Mouse (Mus musculus): ENCODE measurements around the gene Nkx1-2. TPM values are rescaled to one million over a fixed set of nuclear protein-coding genes. Genes with fewer than 3 reads are reported as not detected.

Nkx1-2 gene
- polyA plus RNA-seq, 1 experiment from 2014 or later: not detected

DNA sequence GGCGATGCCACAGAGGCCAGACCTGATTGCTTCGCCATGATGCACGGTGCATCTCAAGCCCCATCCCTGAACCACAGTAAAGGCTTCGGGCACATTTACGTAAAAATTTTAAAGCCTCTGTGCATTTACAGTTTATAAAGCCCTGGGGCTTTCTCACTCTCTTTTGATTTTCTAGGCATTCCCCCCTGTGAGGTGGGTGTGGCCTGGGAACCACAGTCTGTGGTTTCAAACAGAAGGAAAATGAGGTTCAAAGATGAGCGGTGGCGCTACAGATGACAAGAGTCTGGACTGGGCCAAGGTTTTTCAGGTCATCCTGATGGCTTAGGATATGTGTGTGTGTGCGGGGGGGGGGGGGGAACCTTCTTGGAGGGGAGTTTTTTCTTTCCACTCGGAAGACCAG is 589 bp upstream of the Nkx1-2 start:
- H3K27ac ChIP-seq: no peak overlapping the region
- peak overlapping the region; percentile 73 for H3K4me2 ChIP-seq
- H3K36me3 ChIP-seq: no peaks in the 10 kb centered on the region
- peaks cover 98% of the 10 kb centered on the region for H3K27me3 ChIP-seq
- ATAC-seq (ENCODE audit: borderline replicate concordance, extremely low read depth, low FRiP score, low TSS enrichment): no peak
- WGBS: 1% methylated on average over 9 of the region's 9 CpGs
- H3K9me3 ChIP-seq: no peaks in the 10 kb centered on the region
- H3K4me1 ChIP-seq: peaks cover 33% of the 10 kb centered on the region
- H3K9ac ChIP-seq: no peak overlapping the region
- H3K4me3 ChIP-seq: peak overlapping the region; percentile 34

- H3K9ac ChIP-seq: peak overlapping the region; percentile 20; the same call in 1 of the 2 replicates
- no peak for ATAC-seq (ENCODE audit: borderline replicate concordance, extremely low read depth, low FRiP score, low TSS enrichment)
- under 1% methylated on average over 60 of the region's 60 CpGs for WGBS
Measured at GRCm38 (mm10) chr7:132597251-132598041, 2.0 kb downstream of the Nkx1-2 start.

GRCm38 (mm10) chr7:132596557-132597250 is 2.7 kb downstream of the Nkx1-2 start:
- WGBS: 8% methylated on average over 26 of the region's 26 CpGs
- Histone ChIP-seq H3K4me2 (peak overlapping the region; percentile 85), H3K4me3 (peak overlapping the region; percentile 42), H3K36me3 (no peaks in the 10 kb centered on the region), H3K9ac (no peak overlapping the region; the same call in 1 of the 2 replicates), H3K9me3 (no peaks in the 10 kb centered on the region), H3K27ac (no peak overlapping the region), H3K4me1 (peaks cover 33% of the 10 kb centered on the region), H3K27me3 (peaks cover 72% of the 10 kb centered on the region)
- ATAC-seq (ENCODE audit: borderline replicate concordance, extremely low read depth, low FRiP score, low TSS enrichment): no peak

More at GRCm38 (mm10) chr7:132597251-132598041, 2.0 kb downstream of the Nkx1-2 start:
- Histone ChIP-seq H3K27me3 (peaks cover 80% of the 10 kb centered on the region), H3K4me2 (peak overlapping the region; percentile 85), H3K4me3 (peak overlapping the region; percentile 42), H3K9me3 (no peaks in the 10 kb centered on the region), H3K36me3 (no peaks in the 10 kb centered on the region), H3K27ac (no peak overlapping the region), H3K4me1 (peaks cover 33% of the 10 kb centered on the region)

GRCm38 (mm10) chr7:132595787-132596186 is 3.6 kb downstream of the Nkx1-2 start:
- Histone ChIP-seq H3K9me3 (no peaks in the 10 kb centered on the region), H3K27ac (no peak overlapping the region), H3K4me1 (peaks cover 33% of the 10 kb centered on the region), H3K36me3 (no peaks in the 10 kb centered on the region), H3K4me3 (no peak overlapping the region), H3K9ac (no peak overlapping the region), H3K27me3 (peaks cover 63% of the 10 kb centered on the region), H3K4me2 (no peak overlapping the region)
- no peak for ATAC-seq (ENCODE audit: borderline replicate concordance, extremely low read depth, low FRiP score, low TSS enrichment)
- WGBS: 61% methylated on average over 3 of the region's 3 CpGs

GRCm38 (mm10) chr7:132594325-132594724 is 5.1 kb downstream of the Nkx1-2 start:
- H3K9me3 ChIP-seq: no peaks in the 10 kb centered on the region
- ATAC-seq (ENCODE audit: borderline replicate concordance, extremely low read depth, low FRiP score, low TSS enrichment): no peak
- H3K4me1 ChIP-seq: peaks cover 25% of the 10 kb centered on the region
- no peak overlapping the region for H3K9ac ChIP-seq
- H3K4me3 ChIP-seq: no peak overlapping the region
- H3K36me3 ChIP-seq: no peaks in the 10 kb centered on the region
- H3K27ac ChIP-seq: no peak overlapping the region
- no peak overlapping the region for H3K4me2 ChIP-seq
- 95% methylated on average over 2 of the region's 2 CpGs for WGBS
- H3K27me3 ChIP-seq: peaks cover 49% of the 10 kb centered on the region

DNA sequence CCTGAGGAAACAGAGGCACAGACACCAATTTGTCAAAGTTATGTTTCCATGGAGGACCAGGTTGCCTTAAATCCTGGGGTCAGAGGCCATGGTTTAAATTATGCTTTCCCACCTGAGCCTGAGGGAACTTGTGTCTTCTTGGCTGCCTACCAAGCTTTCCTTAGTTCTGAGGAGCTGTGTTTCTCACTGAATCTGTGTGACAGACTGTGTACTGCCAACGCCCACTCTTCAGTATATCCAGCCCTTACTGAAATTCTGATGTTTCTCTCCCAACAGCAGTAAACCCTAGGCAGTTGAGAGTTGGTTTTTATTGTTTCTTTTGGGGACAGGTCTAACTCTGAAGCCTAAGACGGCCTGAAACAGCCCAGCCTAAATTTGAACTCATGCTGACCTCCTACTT is 5.7 kb downstream of the Nkx1-2 start:
- WGBS: 72% methylated on average over 2 of the region's 2 CpGs
- Histone ChIP-seq H3K9ac (no peak overlapping the region), H3K36me3 (no peaks in the 10 kb centered on the region), H3K4me3 (no peak overlapping the region), H3K4me1 (peaks cover 19% of the 10 kb centered on the region), H3K27me3 (peaks cover 43% of the 10 kb centered on the region), H3K9me3 (no peaks in the 10 kb centered on the region), H3K4me2 (no peak overlapping the region), H3K27ac (no peak overlapping the region)
- ATAC-seq (ENCODE audit: borderline replicate concordance, extremely low read depth, low FRiP score, low TSS enrichment): no peak

DNA sequence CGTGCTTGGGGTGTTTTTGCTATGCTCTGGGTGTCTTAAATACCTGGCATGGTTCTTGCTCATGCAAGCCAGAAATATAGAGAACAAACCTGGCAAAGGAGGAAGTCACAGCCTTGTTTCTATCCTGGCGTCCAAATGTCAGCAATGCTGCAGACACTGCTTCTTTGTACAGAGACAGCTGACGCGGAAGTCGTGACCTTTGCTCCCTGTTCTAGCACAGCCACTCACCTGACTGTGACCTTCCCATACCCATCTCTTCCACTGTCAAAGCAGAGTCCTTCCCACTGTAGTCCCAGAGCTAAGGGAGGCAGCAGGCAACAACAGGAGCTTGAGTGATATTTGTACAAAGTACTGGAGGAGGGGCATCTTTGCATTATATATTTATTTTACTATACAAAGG is 9.8 kb downstream of the Nkx1-2 start:
- H3K9ac ChIP-seq: no peak overlapping the region
- H3K4me1 ChIP-seq: no peaks in the 10 kb centered on the region
- H3K36me3 ChIP-seq: no peaks in the 10 kb centered on the region
- H3K4me2 ChIP-seq: no peak overlapping the region
- no peak overlapping the region for H3K4me3 ChIP-seq
- no peak overlapping the region for H3K27ac ChIP-seq
- 42% methylated on average over 5 of the region's 5 CpGs for WGBS
- ATAC-seq (ENCODE audit: borderline replicate concordance, extremely low read depth, low FRiP score, low TSS enrichment): no peak
- peaks cover 1% of the 10 kb centered on the region; the same call in 1 of the 2 replicates for H3K27me3 ChIP-seq
- no peaks in the 10 kb centered on the region for H3K9me3 ChIP-seq

GRCm38 (mm10) chr7:132587167-132587566 is 12.3 kb downstream of the Nkx1-2 start:
- WGBS: 40% methylated on average over 5 of the region's 5 CpGs
- Histone ChIP-seq H3K4me2 (no peak overlapping the region), H3K4me3 (no peak overlapping the region), H3K4me1 (no peaks in the 10 kb centered on the region), H3K27me3 (no peaks in the 10 kb centered on the region; the same call in 1 of the 2 replicates), H3K36me3 (no peaks in the 10 kb centered on the region), H3K9me3 (no peaks in the 10 kb centered on the region), H3K9ac (no peak overlapping the region), H3K27ac (no peak overlapping the region)
- no peak for ATAC-seq (ENCODE audit: borderline replicate concordance, extremely low read depth, low FRiP score, low TSS enrichment)

DNA sequence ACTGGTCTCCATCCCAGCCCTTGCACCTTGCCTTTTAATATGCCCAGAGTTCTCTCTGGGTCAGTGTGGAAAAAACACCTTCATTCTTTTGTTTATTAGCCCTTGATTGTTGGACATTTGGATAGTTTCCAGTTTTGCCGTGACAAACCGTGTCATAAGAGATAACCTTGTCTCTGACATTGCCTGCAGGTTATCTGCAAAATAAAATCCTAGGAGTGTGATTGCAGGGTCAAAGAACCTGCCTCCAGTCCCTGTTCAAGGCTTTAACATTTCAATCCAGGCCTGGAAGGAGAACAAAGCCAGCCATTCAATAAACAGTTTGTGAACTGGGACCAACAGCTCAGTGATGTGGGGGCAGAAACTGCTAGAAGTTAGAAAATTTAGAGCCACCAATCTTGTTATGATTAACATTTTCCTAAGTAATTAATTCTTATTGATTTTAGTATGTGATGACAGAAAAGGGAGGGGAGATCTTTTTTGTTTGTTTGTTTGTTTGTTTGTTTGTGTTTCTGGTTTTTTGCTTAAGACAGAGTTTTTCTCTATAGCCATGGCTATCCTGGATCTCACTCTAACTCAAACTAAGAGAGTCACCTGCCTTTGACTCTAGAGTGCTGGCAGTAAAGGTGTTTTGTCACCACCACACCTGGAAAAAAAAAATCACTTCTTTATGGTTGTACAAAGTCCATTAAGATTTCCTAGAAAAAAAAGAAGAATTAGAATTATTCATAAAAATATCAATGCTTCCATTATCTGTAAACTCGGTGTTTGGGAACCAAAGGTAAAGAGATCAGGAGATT is 13.5 kb downstream of the Nkx1-2 start:
- 40% methylated on average over 3 of the region's 3 CpGs for WGBS
- H3K4me1 ChIP-seq: no peaks in the 10 kb centered on the region
- H3K9ac ChIP-seq: no peak overlapping the region
- ATAC-seq (ENCODE audit: borderline replicate concordance, extremely low read depth, low FRiP score, low TSS enrichment): no peak
- no peaks in the 10 kb centered on the region for H3K36me3 ChIP-seq
- H3K27ac ChIP-seq: no peak overlapping the region
- H3K27me3 ChIP-seq: no peaks in the 10 kb centered on the region; the same call in 1 of the 2 replicates
- H3K9me3 ChIP-seq: no peaks in the 10 kb centered on the region
- no peak overlapping the region for H3K4me3 ChIP-seq
- H3K4me2 ChIP-seq: no peak overlapping the region

DNA sequence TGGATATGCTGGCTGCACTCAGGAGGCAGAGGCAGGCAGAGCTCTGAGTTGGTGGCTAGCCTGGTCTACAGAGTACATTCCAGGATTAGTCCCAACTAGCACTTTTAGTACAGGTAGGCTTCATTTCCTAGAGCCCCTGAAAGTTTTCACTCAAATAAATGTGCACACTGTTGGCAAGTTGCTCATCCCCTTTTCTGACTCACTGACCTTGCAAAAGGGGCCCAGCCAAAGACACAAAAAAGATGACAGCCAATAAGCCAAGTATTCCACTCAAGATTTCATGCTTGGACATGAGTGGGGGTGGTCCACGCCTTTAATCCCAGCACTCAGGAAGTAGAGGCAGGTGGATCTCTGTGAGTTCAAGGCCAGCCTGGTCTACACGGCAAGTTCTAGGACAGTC is 18.0 kb downstream of the Nkx1-2 start:
- Histone ChIP-seq H3K27me3 (no peaks in the 10 kb centered on the region), H3K4me1 (peaks cover 9% of the 10 kb centered on the region), H3K27ac (no peak overlapping the region), H3K4me2 (no peak overlapping the region), H3K9ac (no peak overlapping the region), H3K4me3 (no peak overlapping the region), H3K36me3 (no peaks in the 10 kb centered on the region), H3K9me3 (no peaks in the 10 kb centered on the region)
- 90% methylated on average over 2 of the region's 2 CpGs for WGBS
- ATAC-seq (ENCODE audit: borderline replicate concordance, extremely low read depth, low FRiP score, low TSS enrichment): no peak

DNA sequence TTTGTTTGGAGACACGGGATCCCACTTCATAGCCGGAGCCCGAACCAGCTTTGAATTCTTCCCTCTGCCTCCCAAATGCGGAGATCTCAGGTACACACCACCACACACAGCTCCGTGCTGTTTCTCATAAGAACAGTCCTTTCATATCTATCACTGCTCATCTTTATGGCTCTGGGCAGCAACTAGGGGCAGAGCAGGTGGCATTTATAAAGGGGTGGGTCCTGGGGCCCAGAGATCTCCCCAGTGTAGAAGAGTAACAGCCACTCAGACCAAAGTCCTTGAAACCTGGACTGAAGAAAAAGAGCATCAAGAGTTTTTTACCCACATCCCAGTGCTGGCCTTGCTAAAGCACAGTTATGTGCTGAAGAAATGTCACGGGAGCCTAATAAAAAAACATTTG is 18.9 kb downstream of the Nkx1-2 start:
- H3K9me3 ChIP-seq: no peaks in the 10 kb centered on the region
- WGBS: 63% methylated on average over 6 of the region's 6 CpGs

More for the DNA sequence above, 18.9 kb downstream of the Nkx1-2 start:
- Histone ChIP-seq H3K4me3 (no peak overlapping the region), H3K36me3 (no peaks in the 10 kb centered on the region), H3K27ac (no peak overlapping the region), H3K9ac (no peak overlapping the region), H3K4me1 (peaks cover 11% of the 10 kb centered on the region), H3K27me3 (no peaks in the 10 kb centered on the region), H3K4me2 (no peak overlapping the region)
- no peak for ATAC-seq (ENCODE audit: borderline replicate concordance, extremely low read depth, low FRiP score, low TSS enrichment)
